Mouse (Mus musculus): ENCODE measurements around the gene Uba52.

Uba52 gene

DNA sequence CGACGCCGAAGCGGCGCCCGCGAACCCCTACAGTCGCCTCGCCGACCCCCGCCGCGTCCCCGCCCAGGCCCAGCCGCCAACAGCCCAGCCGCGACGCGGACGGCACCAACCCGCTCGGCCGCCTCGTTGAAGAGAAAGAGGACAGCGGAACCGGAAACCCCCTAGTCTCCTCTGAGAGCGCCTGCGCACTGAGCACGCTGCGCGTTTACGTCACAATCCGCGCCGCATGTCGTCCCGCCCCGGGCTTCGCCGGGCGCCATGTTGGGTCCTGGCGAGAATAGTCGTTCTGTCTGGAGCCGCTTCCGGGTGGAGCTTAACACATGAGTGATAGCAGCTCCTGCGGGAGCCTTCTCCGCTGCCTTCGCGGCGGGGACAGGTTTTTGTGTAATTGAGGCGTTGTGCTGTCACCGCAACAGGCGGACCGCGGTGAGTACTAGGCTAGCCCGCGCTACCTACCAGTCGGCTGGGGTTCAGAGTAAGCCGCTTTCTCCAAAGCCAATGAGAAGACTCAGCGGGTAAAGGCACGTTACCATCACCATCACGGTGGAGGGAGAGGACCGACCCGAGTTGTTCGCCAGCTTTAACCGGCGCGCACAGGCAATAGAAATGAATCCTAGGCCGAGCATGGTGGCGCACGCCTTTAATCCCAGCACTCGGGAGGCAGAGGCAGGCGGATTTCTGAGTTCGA, at the start of gene Uba52:
Gene Uba52, minus strand, starts transcription at position 574 of the 688 bp plus-strand sequence.
- DNase-seq = peak; percentile 98

DNA sequence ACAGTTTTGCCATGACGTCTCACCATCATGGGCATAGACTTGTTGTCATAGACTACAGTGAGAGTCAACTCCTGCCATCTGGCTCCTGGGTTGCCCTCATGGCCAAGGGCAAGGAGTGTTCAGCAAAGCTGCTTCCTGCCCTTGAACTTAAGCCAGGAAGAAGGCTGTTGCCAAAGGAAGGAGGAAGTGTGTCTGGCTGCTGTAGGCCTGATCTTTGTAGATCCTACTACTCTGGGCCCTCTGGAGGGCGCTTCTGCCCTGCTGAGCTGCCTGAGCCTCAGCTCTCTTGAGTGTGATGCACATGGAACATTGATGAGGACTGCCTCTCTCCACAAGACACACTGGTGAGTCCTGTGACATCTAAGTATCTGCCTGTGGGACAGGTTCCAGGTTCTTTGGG, 49.5 kb upstream of the Uba52 start:
- peak; percentile 40 for DNase-seq

DNA sequence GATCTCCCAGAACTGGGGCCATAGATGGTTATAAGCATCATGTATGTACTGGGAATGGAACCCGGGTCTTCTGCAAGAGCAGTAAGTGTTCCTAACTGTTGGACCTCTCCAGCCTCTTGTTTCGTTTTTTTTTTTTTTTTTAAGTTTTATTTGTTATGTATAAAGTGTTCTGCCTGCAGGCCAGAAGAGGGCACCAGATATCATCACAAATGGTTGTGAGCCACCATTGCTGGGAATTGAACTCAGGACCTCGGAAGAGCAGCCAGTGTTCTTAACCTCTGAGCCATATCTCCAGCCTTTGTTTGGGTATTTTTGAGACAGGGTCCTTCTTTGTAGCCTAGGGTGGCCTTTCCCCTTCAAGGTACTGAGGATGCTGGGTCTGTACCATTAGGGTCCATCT, 48.4 kb upstream of the Uba52 start:
- no peak for DNase-seq

DNA sequence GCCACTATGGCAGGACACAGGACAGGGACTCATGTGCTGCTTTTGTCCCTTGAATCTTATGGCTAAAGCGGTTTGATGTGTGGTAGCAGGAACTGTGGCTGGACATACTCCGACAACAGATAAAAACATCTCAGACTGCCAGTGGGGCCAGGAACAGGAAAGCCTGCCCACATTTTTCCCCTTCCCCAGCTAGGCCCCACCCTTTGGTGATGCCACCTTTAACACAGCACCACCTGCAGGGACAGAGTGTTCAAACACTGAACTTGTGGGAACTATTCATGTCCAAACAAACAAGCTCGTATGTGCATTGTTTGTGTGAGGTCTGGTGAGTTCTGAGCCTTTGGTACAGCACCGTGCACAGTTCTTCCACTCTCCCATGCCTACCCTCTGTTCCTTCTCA, 47.7 kb upstream of the Uba52 start:
- DNase-seq = no peak

DNA sequence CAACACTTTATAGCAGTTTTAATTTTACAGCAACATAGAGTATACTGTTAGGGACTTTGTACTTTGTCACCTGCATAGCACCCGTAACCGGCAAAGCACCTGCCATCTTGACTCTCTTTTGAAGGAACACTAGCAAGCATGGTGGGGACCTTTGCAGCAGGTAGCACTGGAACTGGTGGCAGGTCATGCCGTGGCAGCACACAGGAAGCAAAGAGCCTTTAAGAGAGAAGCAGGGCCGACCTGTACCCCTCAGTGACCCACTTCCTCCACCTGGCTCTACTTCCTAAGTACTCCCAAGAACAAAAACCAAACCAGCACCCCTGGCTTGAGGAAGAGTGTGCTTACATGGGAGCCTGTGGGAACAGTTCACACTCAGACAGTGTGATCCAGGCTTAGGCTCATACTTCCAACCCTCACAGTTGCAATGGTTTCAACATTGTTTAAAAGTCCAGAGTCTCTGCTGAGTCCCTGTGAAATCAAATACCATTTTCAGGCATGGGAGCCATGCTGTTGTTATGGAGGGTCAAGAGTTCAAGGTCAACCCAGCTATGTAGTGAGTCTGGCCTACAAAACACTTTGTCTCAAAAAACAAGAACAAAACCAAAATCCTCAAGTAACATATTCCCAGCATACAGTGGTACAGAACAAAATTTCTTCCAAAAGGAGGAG, 44.6 kb upstream of the Uba52 start:
- no peak for DNase-seq

DNA sequence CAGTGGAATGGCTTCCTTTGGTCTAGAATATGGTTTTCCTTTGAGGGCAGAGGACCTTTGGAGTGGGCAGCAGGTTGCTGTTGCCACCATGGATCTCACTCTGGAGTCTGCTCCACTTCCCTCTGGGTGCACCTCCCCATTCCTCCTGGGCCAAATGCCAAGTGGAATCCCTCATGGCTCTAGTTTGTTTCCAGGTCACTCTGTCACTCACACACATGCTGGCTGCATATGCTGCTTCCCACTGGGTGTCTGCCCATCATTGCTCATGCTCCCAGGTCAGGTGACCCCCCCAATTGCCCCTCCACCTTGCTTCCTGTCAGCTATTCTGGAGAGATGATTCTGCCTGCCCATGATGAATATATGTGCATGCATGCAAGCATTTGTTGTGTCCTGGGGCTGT, 43.1 kb upstream of the Uba52 start:
- DNase-seq = peak; percentile 73

DNA sequence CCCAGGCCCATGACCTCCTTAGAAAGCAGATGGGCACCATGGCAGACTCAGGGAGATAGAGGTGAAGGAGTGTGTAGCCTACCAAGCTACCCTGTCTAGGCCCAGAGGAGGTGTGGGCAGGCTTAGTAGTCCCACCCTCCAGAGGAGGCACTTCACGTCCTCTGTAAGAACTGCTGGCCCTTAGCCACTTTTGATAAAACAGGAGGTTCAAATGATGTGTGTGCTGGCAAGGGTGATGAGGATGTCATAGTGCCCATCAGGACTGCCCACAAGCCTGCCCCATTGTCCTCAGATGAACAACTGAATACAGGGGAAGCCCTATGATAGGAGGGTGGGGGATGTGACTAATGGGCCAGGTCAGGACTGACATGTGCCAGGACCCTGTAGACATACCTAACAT, 42.2 kb upstream of the Uba52 start:
- no peak for DNase-seq

DNA sequence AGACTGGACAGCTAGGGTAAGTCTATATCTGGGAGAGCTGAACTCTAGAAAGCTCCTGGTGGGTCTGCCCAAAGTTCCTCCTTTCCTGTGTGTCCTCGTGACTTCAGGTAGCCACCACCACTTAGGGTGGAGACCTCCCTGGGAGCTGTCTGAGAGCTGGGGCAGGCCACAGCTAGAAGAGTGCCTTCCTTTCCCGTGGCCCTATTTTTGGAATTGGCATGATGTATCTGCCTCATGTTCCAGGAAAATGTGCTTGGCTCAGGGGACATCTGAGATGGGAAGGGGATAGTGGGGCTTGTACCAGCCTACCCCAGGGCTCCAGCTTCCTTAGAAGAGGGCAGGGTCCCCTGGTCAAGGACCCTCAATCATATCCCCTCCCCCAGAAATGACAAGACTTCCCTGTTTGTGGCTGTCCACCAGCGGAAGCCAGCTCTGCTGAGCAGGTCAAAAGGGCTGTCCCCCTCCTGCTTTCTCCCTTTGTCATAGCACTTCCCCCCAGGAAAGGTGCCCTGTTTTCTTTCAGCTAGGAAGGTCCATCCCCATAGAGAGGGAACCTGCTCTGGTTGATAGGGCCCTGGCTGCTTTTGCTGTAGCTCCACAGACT, 41.1 kb upstream of the Uba52 start:
- DNase-seq = no peak

DNA sequence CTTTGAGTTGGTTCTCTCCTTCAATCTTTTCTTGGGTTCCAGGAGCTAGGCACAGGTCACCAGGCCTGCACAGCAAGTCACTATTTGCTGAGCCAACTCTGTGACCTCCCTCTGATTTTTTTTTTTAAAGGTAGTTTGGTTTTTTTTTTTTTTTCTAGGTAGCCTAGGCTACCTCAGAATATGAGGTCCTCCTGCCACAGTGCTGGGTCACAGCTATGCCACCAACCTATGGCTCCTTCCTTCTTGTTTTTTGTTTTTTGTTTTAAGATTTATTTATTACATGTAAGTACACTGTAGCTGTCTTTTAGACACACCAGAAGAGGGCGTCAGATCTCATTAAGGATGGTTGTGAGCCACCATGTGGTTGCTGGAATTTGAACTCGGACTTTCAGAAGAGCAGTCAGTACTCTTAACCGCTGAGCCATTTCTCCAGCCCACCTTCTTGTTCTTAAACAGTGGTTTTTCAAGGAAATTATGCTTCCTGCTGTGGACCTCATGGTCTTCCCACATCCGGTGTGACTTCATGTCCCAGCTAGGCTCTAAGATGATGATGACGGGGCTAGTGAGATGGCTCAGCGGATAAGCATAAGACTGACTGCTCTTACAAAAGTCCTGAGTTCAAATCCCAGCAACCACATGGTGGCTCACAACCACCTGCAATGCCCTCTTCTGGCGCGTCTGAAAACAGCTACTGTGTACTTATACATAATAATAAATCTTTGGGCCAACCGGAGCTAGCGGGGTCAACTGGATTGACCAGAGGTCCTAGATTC, 39.0 kb upstream of the Uba52 start:
- DNase-seq = no peak

DNA sequence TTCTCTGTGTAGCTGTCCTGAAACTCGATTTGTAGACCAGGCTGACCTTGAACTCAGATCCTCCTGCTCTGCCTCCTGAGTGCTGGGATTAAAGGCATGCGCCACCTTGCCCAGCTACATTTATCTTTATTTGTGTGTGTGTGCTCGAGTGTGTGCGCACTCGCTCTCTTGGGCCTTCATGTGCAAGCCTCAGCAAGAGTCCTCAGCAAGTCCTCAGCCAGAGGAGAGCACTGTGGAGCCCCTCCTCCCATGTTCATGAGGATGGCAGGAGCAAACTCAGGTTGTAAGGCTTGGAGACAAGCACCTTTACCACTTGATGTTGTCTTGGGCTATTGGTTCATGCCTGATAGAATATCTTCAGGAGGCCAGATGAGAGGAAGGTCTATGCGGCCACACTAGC, 37.2 kb upstream of the Uba52 start:
- no peak for DNase-seq

DNA sequence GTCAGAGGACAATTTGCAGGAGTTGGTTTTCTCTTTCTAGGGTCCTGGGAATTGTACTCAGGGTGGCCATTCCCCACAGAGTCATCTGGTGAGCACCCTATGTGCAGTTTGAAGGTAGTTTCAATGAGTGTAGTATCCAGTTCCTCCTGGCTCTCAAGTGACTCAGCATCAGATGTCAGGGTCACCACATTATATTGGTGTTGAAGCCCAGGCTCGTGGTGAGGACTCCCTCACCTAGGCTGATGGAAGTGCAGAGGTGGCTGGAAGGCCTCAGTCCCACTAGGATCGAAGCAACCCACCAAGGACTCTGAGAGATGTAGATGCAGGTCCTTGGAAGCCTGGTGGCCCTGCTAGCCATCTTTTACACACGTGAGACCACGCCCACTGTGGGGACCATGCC, 35.8 kb upstream of the Uba52 start:
- DNase-seq = no peak

DNA sequence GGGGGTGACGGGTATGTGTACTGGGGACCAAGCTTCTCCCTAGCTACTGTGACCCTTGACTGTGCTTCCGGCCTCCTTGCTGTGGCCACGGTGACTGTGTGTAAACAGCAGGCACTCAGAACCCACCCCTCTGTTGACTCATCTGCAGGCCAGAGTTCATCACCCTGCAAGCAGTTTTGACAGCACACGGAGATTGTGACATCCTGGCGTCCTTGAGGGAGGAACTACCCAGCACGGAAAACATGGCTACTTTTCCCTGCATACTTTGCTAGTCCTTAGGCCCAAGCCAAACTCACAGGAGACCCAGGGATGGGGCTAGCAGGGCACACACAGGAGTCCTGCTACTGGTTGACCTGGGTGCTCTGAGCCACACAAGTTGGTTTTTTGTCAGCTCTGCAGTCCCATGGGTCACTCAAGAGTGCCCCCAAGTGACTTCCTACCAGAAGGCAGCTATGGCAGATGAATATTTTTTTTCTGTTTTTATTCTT, 33.6 kb upstream of the Uba52 start:
- DNase-seq = no peak

DNA sequence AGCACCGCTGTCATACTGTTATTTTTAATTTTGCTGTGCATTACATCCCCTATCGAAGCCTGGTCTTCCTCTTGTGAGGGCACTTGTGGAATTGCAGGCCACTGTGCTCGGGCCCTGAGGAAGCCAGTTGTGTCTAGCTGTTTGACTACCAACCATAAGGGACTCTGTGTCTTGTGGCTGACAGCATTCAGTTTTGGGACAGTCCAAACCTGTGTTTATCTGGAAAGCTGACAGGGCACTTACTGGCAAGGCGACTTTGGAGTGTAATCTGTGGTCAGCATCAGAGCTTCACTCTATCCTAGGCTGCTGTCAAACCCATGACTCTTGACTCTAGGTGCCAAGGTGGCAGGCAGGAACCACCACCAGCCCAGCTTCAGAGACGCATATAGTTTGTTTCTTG, 30.5 kb upstream of the Uba52 start:
- no peak for DNase-seq

DNA sequence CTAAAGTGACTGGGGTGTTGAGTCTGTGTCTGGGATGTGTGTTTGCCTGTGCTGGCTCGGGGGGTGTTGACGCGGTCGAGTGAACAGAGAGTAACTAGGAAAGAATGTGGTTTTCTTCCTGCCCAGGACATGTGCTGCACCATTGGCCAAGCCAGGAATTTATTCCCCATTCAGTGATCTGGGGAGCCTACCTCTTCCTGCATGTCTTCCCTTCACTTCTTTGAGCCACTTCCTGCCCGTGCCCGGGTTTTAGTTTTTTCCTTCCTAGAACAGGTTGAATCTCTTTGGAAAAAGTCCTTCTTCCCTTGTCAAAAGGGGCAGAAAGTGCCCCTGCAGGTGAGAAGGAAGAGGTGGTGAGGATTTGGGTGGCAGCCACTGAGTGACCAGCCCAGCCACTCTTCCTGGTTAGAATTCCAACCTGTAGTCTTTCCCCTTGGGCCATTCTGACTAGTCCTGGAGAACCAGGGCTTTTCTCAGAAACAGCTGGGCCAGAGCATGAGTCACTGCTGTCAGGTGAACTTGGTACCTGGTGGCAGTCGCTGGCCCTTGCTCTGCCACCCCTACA, 30.0 kb upstream of the Uba52 start:
- no peak for DNase-seq

DNA sequence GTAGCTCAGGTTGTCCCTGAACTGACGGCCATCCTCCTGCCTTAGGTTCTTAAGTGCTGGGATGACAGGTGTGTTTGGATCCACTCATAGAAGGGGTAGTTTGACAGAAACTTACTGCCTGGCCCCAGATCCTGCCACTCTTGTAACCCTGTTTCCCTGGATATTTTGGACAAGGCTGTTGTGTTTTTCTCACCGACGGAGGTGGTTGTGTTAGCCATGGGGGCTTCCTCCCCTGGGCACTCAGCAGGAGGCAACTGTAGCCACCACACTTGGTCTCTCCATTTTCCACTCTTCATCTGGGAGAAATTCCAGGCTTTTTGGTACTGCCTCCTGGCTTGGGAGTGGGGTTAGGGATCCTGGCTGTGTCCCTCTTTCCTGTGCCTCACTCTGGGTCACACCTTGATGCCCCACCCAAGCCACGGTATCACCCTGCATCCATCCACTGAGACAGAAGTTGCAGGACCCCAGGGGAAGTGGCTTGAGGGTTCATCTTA, 29.5 kb upstream of the Uba52 start:
- no peak for DNase-seq

DNA sequence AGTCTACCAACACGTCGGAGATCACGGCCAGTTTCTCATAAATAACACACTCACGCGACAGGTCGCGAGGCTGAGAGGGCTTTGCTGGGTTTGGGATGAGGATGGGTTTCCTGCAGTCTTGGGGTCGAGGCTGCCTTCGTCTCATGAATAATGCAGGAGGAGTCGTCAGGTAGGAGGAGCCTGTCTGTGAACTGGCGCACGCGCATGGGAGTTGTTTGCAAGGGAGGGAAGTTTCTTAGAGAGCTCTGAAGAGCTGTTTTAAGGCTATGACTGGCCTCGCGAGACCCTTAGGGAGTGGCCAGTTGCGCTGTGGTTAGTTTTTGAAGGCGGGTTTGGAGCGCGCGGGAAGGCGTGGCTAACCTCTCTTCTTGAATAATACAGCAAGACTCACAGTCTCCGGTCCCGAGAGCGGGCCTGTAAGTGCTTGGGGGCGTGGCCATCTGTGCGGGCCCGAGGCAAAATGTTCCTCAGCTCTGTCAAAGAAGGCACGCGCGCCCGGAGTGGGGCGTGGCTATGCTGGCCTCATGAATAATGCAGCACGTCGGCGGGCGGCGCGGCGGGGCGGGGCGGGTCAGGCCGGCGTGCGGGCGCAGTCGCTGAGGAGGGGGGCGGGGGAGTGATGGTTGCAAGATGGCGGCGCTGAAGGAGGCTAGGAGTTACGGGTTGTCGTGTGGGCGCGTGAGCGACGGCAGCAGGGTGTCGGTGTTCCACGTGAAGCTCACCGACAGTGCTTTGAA, 28.6 kb upstream of the Uba52 start, which contains the start of gene Ell:
Gene Ell, plus strand, starts transcription at position 381 of the 737 bp plus-strand sequence.
- DNase-seq = peak; percentile 98

DNA sequence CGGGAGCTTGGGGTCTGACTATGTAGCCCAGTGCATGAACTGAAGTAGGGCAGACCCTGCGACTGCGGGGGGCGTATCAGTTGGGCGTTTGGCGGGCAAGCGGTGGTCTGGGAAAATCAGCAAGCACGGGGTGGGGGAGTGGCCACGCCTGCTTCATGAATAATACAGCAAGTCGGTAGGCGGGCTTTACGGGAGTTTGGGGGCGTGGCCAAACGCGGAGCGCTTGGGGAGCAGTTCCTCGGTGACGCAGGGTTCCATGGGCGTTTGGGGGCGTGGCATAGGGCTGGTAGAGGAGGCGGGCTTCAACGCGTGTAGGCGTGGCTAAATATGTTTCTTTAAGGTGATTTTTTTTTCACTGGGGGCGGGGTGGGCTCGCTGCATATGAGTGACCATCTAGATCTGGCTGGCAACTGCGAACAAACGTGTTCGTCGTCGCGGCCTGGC, 28.1 kb upstream of the Uba52 start:
- peak; percentile 99 for DNase-seq

DNA sequence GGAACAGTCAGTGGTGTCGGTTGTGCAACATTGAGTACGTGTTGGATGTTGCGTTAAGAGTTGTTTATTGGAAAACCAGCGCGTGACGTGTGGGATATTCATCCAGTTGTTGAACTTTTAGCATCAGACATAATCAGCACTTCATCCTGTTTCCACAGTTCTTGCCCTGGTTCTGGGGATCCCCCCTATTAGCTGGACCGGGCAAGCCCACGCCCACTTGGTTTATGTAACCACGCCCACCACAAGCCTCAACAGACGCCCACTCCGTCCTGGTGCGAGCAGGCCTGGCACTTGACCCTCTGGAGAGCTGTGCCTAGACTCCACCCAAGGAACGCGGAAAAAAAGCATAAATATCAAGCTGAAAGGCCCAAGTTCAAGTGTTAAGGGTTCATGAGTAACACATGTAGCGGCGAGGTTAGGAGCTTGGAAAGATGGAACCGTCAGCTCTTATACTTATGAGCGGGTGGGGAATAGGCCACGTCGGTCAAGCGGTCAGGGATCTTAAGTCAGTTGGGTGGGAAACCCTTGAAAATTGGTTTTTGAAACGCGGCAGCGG, 27.5 kb upstream of the Uba52 start:
- DNase-seq = peak; percentile 59

DNA sequence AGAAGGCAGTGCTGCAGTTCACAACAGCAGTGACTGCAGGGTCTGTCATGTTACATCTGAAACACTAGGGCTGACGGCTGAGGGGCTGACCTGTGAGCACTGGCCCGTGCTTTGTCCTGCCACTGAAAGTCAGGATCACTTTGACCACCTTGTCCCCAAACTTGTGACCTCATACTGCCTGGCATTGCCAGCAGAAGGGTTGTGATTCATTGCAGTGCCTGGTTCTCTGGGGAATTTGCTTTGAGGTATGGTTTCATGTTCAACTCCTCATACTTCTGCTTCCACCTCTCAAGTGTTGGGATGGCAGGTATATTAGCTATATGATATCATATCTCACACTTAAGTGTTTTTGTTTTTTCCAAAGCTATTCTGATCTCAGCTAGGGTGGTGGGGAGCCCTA, 25.1 kb upstream of the Uba52 start:
- no peak for DNase-seq

DNA sequence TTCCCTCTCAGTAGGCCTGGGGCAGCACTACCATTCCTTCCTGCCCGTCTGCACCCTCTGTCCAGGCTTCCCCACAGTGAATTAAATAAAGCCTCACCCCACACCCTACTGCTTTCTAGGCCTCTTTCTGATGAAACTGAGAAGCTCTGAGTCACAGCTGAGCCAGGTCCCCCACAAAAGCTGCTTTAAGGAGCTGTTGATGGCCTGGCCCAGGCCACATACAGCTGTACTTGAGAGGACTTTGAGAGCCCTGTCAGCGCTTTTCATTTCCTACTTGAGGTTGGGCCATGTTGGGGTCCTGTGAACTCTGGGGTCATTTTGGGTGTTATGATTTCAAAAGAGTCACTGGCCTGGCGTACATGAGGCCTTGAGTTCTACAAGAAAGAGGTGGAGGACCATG, 24.6 kb upstream of the Uba52 start:
- DNase-seq = no peak

DNA sequence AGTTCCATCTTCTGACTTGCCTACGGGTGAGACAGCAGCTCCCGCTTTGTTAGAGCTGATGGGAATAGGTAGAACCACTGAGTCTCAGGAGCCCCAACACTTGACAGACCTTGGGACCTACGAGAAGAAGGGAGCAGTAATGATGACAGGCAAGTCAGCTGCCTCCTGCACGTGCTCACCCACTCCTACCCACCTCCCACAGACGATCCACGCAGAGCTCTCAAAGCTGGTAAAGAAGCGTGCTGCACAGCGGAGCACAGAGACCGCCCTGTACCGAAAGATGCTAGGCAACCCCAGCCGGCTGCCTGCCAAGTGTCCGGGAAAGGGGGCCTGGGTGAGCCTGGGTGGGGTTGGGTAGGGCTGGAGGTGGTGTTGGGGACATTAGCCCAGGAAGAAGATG, 23.7 kb upstream of the Uba52 start:
- DNase-seq = no peak

DNA sequence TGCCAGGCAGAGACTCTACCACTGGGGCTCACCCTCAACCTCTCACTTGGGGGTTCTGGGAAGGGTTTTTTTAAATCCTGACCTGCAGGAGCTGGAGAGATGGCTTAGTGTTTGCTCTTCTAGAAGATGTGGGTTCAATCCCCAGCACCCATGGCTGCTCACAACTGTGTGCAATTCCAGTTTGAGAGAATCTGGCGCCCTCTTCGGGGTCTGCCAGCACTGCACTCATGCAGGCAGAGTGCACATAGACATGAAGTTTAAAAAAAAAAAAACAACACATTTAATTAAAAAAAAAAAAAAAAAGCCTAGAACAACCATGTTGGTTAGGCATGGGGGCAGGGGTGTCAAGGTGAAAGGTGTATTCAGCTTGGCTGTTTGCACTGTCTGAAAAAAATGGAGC, 19.7 kb upstream of the Uba52 start:
- no peak for DNase-seq
